In the genomic region with DNA sequence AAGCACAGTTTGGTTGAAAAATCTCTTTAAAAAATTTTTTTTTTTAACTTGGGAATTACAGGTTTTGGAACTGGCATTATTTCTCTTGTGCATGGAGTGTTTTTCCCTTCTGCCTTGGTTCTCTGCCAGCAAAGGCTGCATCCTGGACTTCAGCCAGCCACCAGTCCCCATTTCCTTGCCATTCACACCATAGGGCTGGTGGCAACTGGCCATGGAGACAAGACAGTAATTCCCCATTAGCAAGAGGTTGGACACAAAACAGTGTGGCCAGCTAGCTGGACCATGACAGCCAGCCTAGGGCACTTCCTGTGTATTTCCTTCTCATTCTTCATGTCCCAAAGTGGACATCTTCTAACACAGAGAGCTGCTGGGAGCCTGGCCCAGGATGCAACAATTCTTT, we compare ENCODE assay signal across 9 mouse cellular contexts. TPM values are rescaled to one million over a fixed set of nuclear protein-coding genes. Genes with fewer than 3 reads are reported as not detected.
DNase-seq lines count a peak whose midpoint lies in the region; ATAC-seq and TF ChIP-seq lines count a peak whose summit lies in the region.
"Had no signal": no experiment of that assay in that cellular context is flagged by ENCODE, and none has a peak within 500 bp of the region (broad histone marks: within the 10 kb centered on the region; RNA-seq: fewer than 3 reads in every experiment).

No protein-coding gene starts in this region.

- H3K4me2 ChIP-seq in forebrain, embryonic 12.5 days = no peak overlapping the region
- no peak overlapping the region for H3K4me2 ChIP-seq in lung, embryonic 16.5 days (ENCODE audit: low read depth, low read length)
- H3K4me2 ChIP-seq: stomach, embryonic 15.5 days had no signal

- peaks cover 2% of the 10 kb centered on the region for H3K4me1 ChIP-seq in heart, adult 2 months (ENCODE audit: control insufficient read depth, insufficient read depth, low read length)
- peaks cover 48% of the 10 kb centered on the region for H3K4me1 ChIP-seq in forebrain, embryonic 12.5 days
- peaks cover 20% of the 10 kb centered on the region for H3K4me1 ChIP-seq in lung, embryonic 16.5 days (replicated peaks; ENCODE audit: control insufficient read depth, insufficient read depth, low read length)

- H3K4me3 ChIP-seq in heart, adult 2 months = no peak overlapping the region
- H3K4me3 ChIP-seq in forebrain, embryonic 12.5 days (replicated peaks) = no peak overlapping the region
- no peak overlapping the region for H3K4me3 ChIP-seq in lung, embryonic 16.5 days (ENCODE audit: low read length)
- H3K4me3 ChIP-seq: stomach, embryonic 15.5 days had no signal

- TF ChIP-seq POLR2A in heart, adult 2 months (IDR thresholded peaks at IDR 0.05; ENCODE audit: insufficient read depth, low read depth, low read length) = no peak

- H3K27me3 ChIP-seq in heart, adult 2 months (ENCODE audit: control insufficient read depth, insufficient read depth, low read length) = no peaks in the 10 kb centered on the region
- H3K27me3 ChIP-seq in forebrain, embryonic 12.5 days = no peaks in the 10 kb centered on the region
- H3K27me3 ChIP-seq in lung, embryonic 16.5 days (ENCODE audit: control insufficient read depth, insufficient read depth, low read depth, low read length) = no peaks in the 10 kb centered on the region
- H3K27me3 ChIP-seq: stomach, embryonic 15.5 days had no signal

- DNase-seq in heart, adult 2 months = peak; percentile 29 to 39
- no peak for DNase-seq in heart, adult 11 months
- peak; percentile 85 for DNase-seq in adrenal gland, postnatal 10 days
- DNase-seq in kidney, postnatal 14 days = peak; percentile 83
- DNase-seq in right cerebral cortex, postnatal 4 days = peak; percentile 73
- DNase-seq in T-cell, adult 2 months (ENCODE audit: low spot score) = no peak

- no peak overlapping the region for H3K9ac ChIP-seq in heart, adult 2 months (ENCODE audit: low read depth, low read length)
- no peak overlapping the region for H3K9ac ChIP-seq in forebrain, embryonic 12.5 days
- no peak overlapping the region for H3K9ac ChIP-seq in lung, embryonic 16.5 days (ENCODE audit: low read length)
- H3K9ac ChIP-seq: stomach, embryonic 15.5 days had no signal

- peak; percentile 33; the same call in 1 of the 2 replicates for ATAC-seq in forebrain, embryonic 12.5 days (ENCODE audit: low FRiP score)
- peak; percentile 51; the same call in 1 of the 2 replicates for ATAC-seq in lung, embryonic 16.5 days (ENCODE audit: low read depth)

- no peak for TF ChIP-seq CTCF in heart, adult 2 months (IDR thresholded peaks at IDR 0.05)

- no peaks in the 10 kb centered on the region for H3K36me3 ChIP-seq in heart, adult 2 months (ENCODE audit: control insufficient read depth, insufficient read depth, low read length)
- H3K36me3 ChIP-seq in forebrain, embryonic 12.5 days (replicated peaks) = no peaks in the 10 kb centered on the region
- H3K36me3 ChIP-seq in lung, embryonic 16.5 days (ENCODE audit: control insufficient read depth, insufficient read depth, low read length) = no peaks in the 10 kb centered on the region
- H3K36me3 ChIP-seq: stomach, embryonic 15.5 days had no signal

- no peak overlapping the region for H3K27ac ChIP-seq in heart, adult 2 months
- H3K27ac ChIP-seq in forebrain, embryonic 12.5 days = peak overlapping the region; percentile 80
- H3K27ac ChIP-seq in lung, embryonic 16.5 days (ENCODE audit: low read length) = no peak overlapping the region

- H3K79me2 ChIP-seq in heart, adult 2 months (replicated peaks; ENCODE audit: control insufficient read depth, insufficient read depth, low read length) = no peaks in the 10 kb centered on the region

- intact Hi-C loops in heart, adult 2 months (cut with DNase I) = no loop called here

- no peaks in the 10 kb centered on the region for H3K9me3 ChIP-seq in forebrain, embryonic 12.5 days
- no peaks in the 10 kb centered on the region for H3K9me3 ChIP-seq in lung, embryonic 16.5 days (ENCODE audit: control insufficient read depth, low read length)
- H3K9me3 ChIP-seq: stomach, embryonic 15.5 days had no signal

- TF ChIP-seq EP300 in heart, adult 2 months (IDR thresholded peaks at IDR 0.05; ENCODE audit: insufficient read depth, low read depth, low read length) = no peak

RNA-seq across cellular contexts. Expression of gene Kremen1, which starts 53.4 kb away (rescaled TPM):
- 10 to 100 TPM; 80.3 to 93.9 TPM for total RNA-seq in heart, adult 2 months (2021)
- 59.7 and 80.8 TPM in 2 replicates for polyA plus RNA-seq in heart, adult 2 months (2012; rRNA removed)
- total RNA-seq in adrenal gland, postnatal 10 days (2021) = 10 to 100 TPM; 20.4 to 27.0 TPM
- polyA plus RNA-seq in forebrain, embryonic 12.5 days (2016; fragmentation: Nextera tagmentation; extraction: Ambion mirVana) = 11.9 and 12.0 TPM in 2 replicates
- polyA plus RNA-seq in lung, embryonic 16.5 days (2015; fragmentation: Nextera tagmentation; extraction: Ambion mirVana) = 18.6 and 20.5 TPM in 2 replicates

Comparison
In these comparisons a context has a peak if more than half of its experiments do, and no peak if none do; other contexts are left out.
1. DNase-seq: peak in heart, adult 2 months (2 of 2), adrenal gland, postnatal 10 days (single experiment), kidney, postnatal 14 days (single experiment) and right cerebral cortex, postnatal 4 days (single experiment); none in heart, adult 11 months (single experiment) and T-cell, adult 2 months (single experiment).